Mouse (Mus musculus) right cerebral cortex, postnatal 36 days (tissue): ENCODE measurements around the gene Snapc5.
"Not testable (repeated sequence)": the region's sequence is repeated elsewhere in the genome, so short reads cannot be mapped to it uniquely, and the experiment has no call there.

Experiments
- DNase-seq, 2 experiments: peaks; one replicate each; pipeline ENCODE4 v3.0.0; 2022; ENCODE audit warnings: low spot score in 2 of 2, mixed read lengths in 1 of 2

The Snapc5 gene

GRCm38 (mm10) chr9:64178974-64179646 is at the start of gene Snapc5:
Gene Snapc5, plus strand, starts transcription at chr9:64179274.
- peak; percentile 86 to 87 for DNase-seq

GRCm38 (mm10) chr9:64131623-64132022 is 47.5 kb upstream of the Snapc5 start:
- DNase-seq: no peak

- peak in 1 of 2 experiments; percentile 9 for DNase-seq
Observed at GRCm38 (mm10) chr9:64138896-64139295, 40.2 kb upstream of the Snapc5 start.

- DNase-seq: no peak
Observed at GRCm38 (mm10) chr9:64139879-64140278, 39.2 kb upstream of the Snapc5 start.

- no peak for DNase-seq
Observed at GRCm38 (mm10) chr9:64156641-64157040, 22.4 kb upstream of the Snapc5 start.

GRCm38 (mm10) chr9:64160471-64160870 is 18.6 kb upstream of the Snapc5 start:
- DNase-seq: no peak

GRCm38 (mm10) chr9:64169967-64170366 is 9.1 kb upstream of the Snapc5 start:
- not testable (repeated sequence) for DNase-seq

GRCm38 (mm10) chr9:64172145-64172815 is 6.8 kb upstream of the Snapc5 start:
- DNase-seq: no peak

GRCm38 (mm10) chr9:64172816-64173665 is 6.0 kb upstream of the Snapc5 start, which contains the start of the genes Zwilch and Rpl4:
Gene Zwilch, minus strand, starts transcription at chr9:64173104.
Gene Rpl4, plus strand, starts transcription at chr9:64173375.
- peak; percentile 68 for DNase-seq

GRCm38 (mm10) chr9:64173666-64174220 is 5.3 kb upstream of the Snapc5 start:
- no peak for DNase-seq

- DNase-seq: no peak
Observed at GRCm38 (mm10) chr9:64174341-64174740, 4.7 kb upstream of the Snapc5 start.

GRCm38 (mm10) chr9:64174766-64175165 is 4.3 kb upstream of the Snapc5 start:
- no peak for DNase-seq

GRCm38 (mm10) chr9:64175378-64175777 is 3.7 kb upstream of the Snapc5 start:
- DNase-seq: no peak

- no peak for DNase-seq
Observed at GRCm38 (mm10) chr9:64178610-64178973, 482 bp upstream of the Snapc5 start.

GRCm38 (mm10) chr9:64183295-64183694 is 4.2 kb downstream of the Snapc5 start:
- not testable (repeated sequence) for DNase-seq

GRCm38 (mm10) chr9:64184166-64184840 is 5.2 kb downstream of the Snapc5 start:
- no peak for DNase-seq

- no peak for DNase-seq
Observed at GRCm38 (mm10) chr9:64193879-64194278, 14.8 kb downstream of the Snapc5 start.

- peak; percentile 52 to 79 for DNase-seq
Observed at GRCm38 (mm10) chr9:64195554-64195953, 16.5 kb downstream of the Snapc5 start.

- DNase-seq: no peak
Observed at GRCm38 (mm10) chr9:64197524-64197923, 18.4 kb downstream of the Snapc5 start.

- no peak for DNase-seq
Observed at GRCm38 (mm10) chr9:64198068-64198762, 19.1 kb downstream of the Snapc5 start.
